Mouse (Mus musculus) forebrain, embryonic 14.5 days (tissue): ENCODE data around the gene Rbm28. TPM values are rescaled to one million over a fixed set of nuclear protein-coding genes. Genes with fewer than 3 reads are reported as not detected.

Source experiments
- ATAC-seq: fragments of 200-750 bp; cut with Nextera tagmentation; 2 replicates; pipeline ENCODE4 v1.8.0; 2017; ENCODE audit warnings: mild to moderate bottlenecking, moderate library complexity
- DNase-seq: peaks from one replicate; pipeline ENCODE4 v3.0.0-alpha.2; 2015; ENCODE audit warnings: low spot score
- H3K27ac ChIP-seq: fragments of 300-500 bp; sonication (generic); 2 replicates; pipeline ENCODE4 v1.5.1; 2014; ENCODE audit warnings: low read depth, mild to moderate bottlenecking, control low read depth, low read length, moderate library complexity
- H3K27me3 ChIP-seq: fragments of 300-500 bp; sonication (generic); replicated peaks from 2 replicates; pipeline ENCODE4 v1.6.1; 2014; ENCODE audit warnings: low read length, control low read depth, mixed read lengths; ENCODE audit not compliant: control insufficient read depth, insufficient read depth
- H3K36me3 ChIP-seq: fragments of 300-500 bp; sonication (generic); 2 replicates; pipeline ENCODE4 v1.6.1; 2014; ENCODE audit warnings: low read length, control low read depth; ENCODE audit not compliant: control insufficient read depth, insufficient read depth
- H3K4me1 ChIP-seq: fragments of 300-500 bp; sonication (generic); 2 replicates; pipeline ENCODE4 v1.6.1; 2014; ENCODE audit warnings: antibody characterized with exemption, low read length, control low read depth; ENCODE audit not compliant: control insufficient read depth, insufficient read depth
- H3K4me2 ChIP-seq: fragments of 300-500 bp; sonication (generic); 2 replicates; pipeline ENCODE4 v1.6.1; 2014; ENCODE audit warnings: mild to moderate bottlenecking, control low read depth, low read length
- H3K4me3 ChIP-seq: fragments of 300-500 bp; sonication (generic); 2 replicates; pipeline ENCODE4 v1.5.1; 2014; ENCODE audit warnings: low read depth, low read length, control low read depth
- H3K9ac ChIP-seq: fragments of 300-500 bp; sonication (generic); 2 replicates; pipeline ENCODE4 v1.6.1; 2014; ENCODE audit warnings: mild to moderate bottlenecking, low read length, control low read depth, moderate library complexity
- H3K9me3 ChIP-seq: fragments of 300-500 bp; sonication (generic); replicated peaks from 2 replicates; pipeline ENCODE4 v1.6.1; 2016; ENCODE audit warnings: low read length, control low read depth, mixed read lengths; ENCODE audit not compliant: control insufficient read depth
- WGBS: fragments of 180-500 bp; shearing (Covaris S2); extraction: QIAGEN DNeasy Blood & Tissue Kit; methylation state at CpG from one replicate; pipeline ENCODE4 v1.1.7; 2014; 5-methylcytosine and 5-hydroxymethylcytosine counted together
- polyA plus RNA-seq: library from polyadenylated mRNA; unstranded; fragments of >200 nt; fragmentation: Nextera tagmentation; extraction: Ambion mirVana; gene quantifications from 2 replicates; pipeline ENCODE4 v1.2.1, GENCODE M21; 2014

The Rbm28 gene
- polyA plus RNA-seq, 1 experiment from 2014 or later = 34.3 TPM

- Histone ChIP-seq H3K9ac (no peak overlapping the region), H3K27me3 (no peaks in the 10 kb centered on the region), H3K4me1 (peaks cover 1% of the 10 kb centered on the region; the same call in 1 of the 2 replicates), H3K4me3 (no peak overlapping the region), H3K27ac (no peak overlapping the region), H3K36me3 (peaks cover 41% of the 10 kb centered on the region), H3K4me2 (no peak overlapping the region), H3K9me3 (no peaks in the 10 kb centered on the region)
- 93% methylated on average over 10 of the region's 10 CpGs for WGBS
- no peak for ATAC-seq
- DNase-seq = no peak
These were observed 41.2 kb upstream of the Rbm28 start for GRCm38 (mm10) chr6:29206006-29206405.

DNA sequence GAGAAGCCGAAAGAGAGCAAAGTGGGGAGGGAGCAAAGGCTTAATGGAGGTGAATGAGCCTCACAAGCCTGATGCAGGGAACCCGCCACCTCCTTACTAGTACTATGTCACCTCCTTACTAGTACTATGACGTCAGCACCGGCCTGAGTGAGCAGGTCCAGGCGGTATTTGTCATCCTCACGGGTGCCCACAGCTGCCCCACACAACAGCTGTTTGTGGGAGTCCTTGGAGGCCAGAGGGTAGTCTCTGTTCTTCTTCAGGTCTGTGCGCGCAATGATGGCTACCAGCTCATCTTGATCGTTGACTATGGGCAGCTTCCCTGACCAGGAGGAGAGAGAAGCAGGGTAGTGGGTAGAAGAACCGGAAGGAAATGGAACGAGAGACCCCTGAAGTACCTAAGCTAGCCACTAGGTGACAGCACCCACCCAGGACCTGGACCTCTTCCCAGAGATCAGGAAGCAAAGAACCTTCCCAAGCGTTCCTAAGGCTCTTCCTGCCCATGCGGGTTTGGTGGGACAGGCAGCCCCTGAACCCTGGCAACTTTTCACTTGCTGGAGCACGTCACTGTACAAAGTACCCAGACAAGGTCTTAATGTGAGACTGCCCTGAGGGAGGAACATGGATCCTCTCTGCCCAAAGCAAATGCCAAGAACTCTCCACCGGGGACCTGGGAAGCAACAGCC lies 40.3 kb upstream of the Rbm28 start:
- DNase-seq (peak; percentile 77), ATAC-seq (peak; percentile 30)
- H3K27me3 ChIP-seq = no peaks in the 10 kb centered on the region
- H3K4me1 ChIP-seq = no peaks in the 10 kb centered on the region
- H3K9me3 ChIP-seq = no peaks in the 10 kb centered on the region
- no peak overlapping the region for H3K4me3 ChIP-seq
- no peak overlapping the region for H3K27ac ChIP-seq
- WGBS = 55% methylated on average over 15 of the region's 15 CpGs
- peaks cover 48% of the 10 kb centered on the region for H3K36me3 ChIP-seq
- H3K9ac ChIP-seq = no peak overlapping the region
- no peak overlapping the region for H3K4me2 ChIP-seq

DNA sequence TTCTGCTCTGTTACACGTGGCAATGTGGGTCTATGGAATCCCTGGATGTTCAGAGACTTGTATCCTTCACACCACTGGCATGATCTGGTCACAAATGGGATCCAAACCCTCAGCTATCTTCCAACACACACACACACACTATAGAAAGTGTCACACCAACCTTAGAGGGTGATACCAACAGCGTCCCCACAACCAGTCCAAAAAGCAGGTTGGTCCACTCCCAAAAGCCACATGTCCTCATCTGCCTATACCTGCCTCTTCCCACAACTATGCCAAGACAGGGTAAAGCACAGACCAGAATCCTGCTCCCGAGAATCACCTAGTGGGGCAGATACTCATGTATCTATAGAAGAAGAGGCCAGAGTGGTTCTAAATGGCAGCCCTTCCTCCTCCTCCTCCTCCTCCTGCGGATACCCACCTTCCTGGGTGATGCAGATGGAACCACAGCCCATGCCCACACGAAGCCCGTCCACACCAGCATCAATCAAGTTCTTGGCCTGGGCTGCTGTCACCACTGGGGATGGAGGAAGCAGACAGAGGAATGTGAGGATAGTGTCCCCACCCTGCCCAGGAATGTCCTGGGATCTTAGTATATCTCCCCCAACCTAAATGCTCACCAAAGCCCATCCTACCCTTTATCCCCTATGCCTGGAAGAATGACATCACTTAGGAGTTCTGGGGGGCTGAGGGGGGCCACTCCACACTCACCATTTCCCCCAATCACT lies 39.2 kb upstream of the Rbm28 start:
- H3K27ac ChIP-seq = no peak overlapping the region
- no peak overlapping the region for H3K9ac ChIP-seq
- H3K4me3 ChIP-seq = no peak overlapping the region
- H3K4me1 ChIP-seq = no peaks in the 10 kb centered on the region
- 0 out of 2 replicates have a peak, but pooled peaks cover 3% of the 10 kb centered on the region for H3K27me3 ChIP-seq
- H3K4me2 ChIP-seq = no peak overlapping the region
- no peaks in the 10 kb centered on the region for H3K9me3 ChIP-seq
- no peak for DNase-seq
- H3K36me3 ChIP-seq = peaks cover 46% of the 10 kb centered on the region
- no peak for ATAC-seq
- 88% methylated on average over 6 of the region's 6 CpGs for WGBS

DNA sequence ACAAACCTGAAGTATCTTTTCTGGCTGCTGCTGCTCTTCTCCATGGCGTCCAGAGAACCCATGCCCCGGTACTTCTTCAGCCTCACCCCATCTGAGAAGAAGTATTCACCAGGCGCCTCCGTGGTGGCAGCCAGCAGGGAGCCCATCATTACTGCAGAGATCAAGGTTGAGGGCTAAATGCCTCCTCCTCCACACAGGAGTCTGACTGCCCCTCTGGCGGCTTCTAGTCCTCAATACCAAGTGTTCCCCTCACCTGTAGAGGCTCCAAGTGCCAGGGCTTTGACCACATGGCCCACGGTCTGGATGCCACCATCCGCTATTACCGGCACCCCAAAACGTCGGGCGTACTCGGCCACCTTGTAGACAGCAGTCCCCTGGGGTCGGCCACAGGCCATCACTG lies 38.3 kb upstream of the Rbm28 start:
- H3K36me3 ChIP-seq = peaks cover 46% of the 10 kb centered on the region
- 91% methylated on average over 13 of the region's 13 CpGs for WGBS

GRCm38 (mm10) chr6:29201988-29202387 lies 37.2 kb upstream of the Rbm28 start:
- Histone ChIP-seq H3K36me3 (peaks cover 44% of the 10 kb centered on the region), H3K27me3 (0 out of 2 replicates have a peak, but pooled peaks cover 4% of the 10 kb centered on the region), H3K4me1 (peaks cover 3% of the 10 kb centered on the region; the same call in 1 of the 2 replicates), H3K4me2 (no peak overlapping the region), H3K9ac (no peak overlapping the region), H3K9me3 (no peaks in the 10 kb centered on the region), H3K27ac (no peak overlapping the region), H3K4me3 (no peak overlapping the region)
- DNase-seq = no peak
- no peak for ATAC-seq
- 90% methylated on average over 8 of the region's 8 CpGs for WGBS

More for the DNA sequence above, 38.3 kb upstream of the Rbm28 start:
- Histone ChIP-seq H3K27ac (no peak overlapping the region), H3K4me2 (no peak overlapping the region), H3K9me3 (no peaks in the 10 kb centered on the region), H3K4me3 (no peak overlapping the region), H3K4me1 (peaks cover 3% of the 10 kb centered on the region; the same call in 1 of the 2 replicates), H3K27me3 (0 out of 2 replicates have a peak, but pooled peaks cover 4% of the 10 kb centered on the region), H3K9ac (no peak overlapping the region)
- ATAC-seq (no peak), DNase-seq (no peak)

GRCm38 (mm10) chr6:29201341-29201740 lies 36.5 kb upstream of the Rbm28 start:
- ATAC-seq = no peak

DNA sequence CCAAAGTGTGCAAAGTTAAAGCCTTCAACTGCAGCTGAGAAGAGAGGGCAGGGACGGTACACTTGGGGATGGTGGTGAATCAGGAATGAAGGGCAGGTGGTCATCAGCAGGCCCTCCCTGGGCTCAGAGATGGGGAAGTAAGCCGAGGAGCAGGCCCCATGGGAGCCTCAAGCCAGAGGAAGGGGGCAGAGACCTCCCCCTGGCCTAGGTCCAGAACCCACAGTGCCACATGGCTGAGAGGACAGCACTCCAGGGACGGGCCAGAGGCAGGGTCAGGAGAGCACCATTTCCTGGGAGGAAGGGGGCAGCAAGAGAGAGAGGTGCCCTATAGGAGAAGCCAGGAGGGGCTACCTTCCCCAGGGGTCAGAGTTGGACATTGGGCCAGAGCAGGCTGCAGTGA lies 35.7 kb upstream of the Rbm28 start:
- ATAC-seq (no peak), DNase-seq (no peak)
- Histone ChIP-seq H3K4me1 (peaks cover 3% of the 10 kb centered on the region; the same call in 1 of the 2 replicates), H3K4me3 (no peak overlapping the region), H3K27me3 (0 out of 2 replicates have a peak, but pooled peaks cover 4% of the 10 kb centered on the region), H3K9me3 (no peaks in the 10 kb centered on the region), H3K36me3 (peaks cover 36% of the 10 kb centered on the region), H3K4me2 (no peak overlapping the region), H3K27ac (no peak overlapping the region), H3K9ac (no peak overlapping the region)
- 65% methylated on average over 3 of the region's 3 CpGs for WGBS

More at GRCm38 (mm10) chr6:29201341-29201740, 36.5 kb upstream of the Rbm28 start:
- Histone ChIP-seq H3K4me3 (no peak overlapping the region), H3K4me1 (peaks cover 3% of the 10 kb centered on the region; the same call in 1 of the 2 replicates), H3K9ac (no peak overlapping the region), H3K4me2 (no peak overlapping the region), H3K9me3 (no peaks in the 10 kb centered on the region), H3K27ac (no peak overlapping the region), H3K36me3 (peaks cover 42% of the 10 kb centered on the region), H3K27me3 (0 out of 2 replicates have a peak, but pooled peaks cover 4% of the 10 kb centered on the region)
- no peak for DNase-seq
- 86% methylated on average over 5 of the region's 5 CpGs for WGBS

DNA sequence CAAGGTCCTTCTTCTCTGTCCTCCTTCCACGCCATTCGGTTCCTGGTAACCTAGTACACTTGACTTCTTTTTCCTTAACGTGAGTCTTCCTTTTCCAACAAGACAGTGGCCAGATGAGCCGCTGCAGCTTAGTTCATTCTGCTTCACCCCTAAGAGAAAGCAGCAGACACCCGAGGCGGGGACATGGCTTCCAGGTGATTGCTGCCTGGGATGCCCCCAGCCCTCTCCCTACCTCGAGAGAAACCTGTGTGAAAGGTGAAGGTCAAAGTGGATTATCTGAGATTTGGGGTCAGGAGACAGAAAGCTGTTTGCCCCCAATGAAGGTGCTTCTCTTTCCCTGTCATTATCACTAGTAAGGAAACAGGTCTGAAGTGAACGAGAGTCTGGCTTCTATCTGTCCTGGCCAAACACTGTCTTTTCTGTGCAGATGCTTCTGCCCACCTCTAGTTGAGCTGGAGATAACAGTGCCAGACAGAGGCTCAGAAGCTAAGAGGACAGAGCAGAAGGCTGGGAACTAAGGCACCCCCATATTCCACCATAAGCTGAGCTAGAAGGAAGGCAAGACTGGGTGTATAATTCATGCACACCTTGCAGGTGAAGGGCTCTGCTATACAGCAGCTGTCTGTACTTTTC lies 34.5 kb upstream of the Rbm28 start:
- H3K27ac ChIP-seq = no peak overlapping the region
- ATAC-seq = no peak
- 0 out of 2 replicates have a peak, but pooled peaks cover 4% of the 10 kb centered on the region for H3K27me3 ChIP-seq
- H3K9ac ChIP-seq = peak overlapping the region; percentile 50; the same call in 1 of the 2 replicates
- peak overlapping the region; percentile 42 for H3K4me2 ChIP-seq
- no peak for DNase-seq
- peaks cover 33% of the 10 kb centered on the region for H3K36me3 ChIP-seq
- peaks cover 3% of the 10 kb centered on the region; the same call in 1 of the 2 replicates for H3K4me1 ChIP-seq
- 47% methylated on average over 8 of the region's 8 CpGs for WGBS
- H3K4me3 ChIP-seq = no peak overlapping the region; the same call in 1 of the 2 replicates
- H3K9me3 ChIP-seq = no peaks in the 10 kb centered on the region
